Mouse (Mus musculus) heart, adult 2 months (tissue): ENCODE results near the gene Tspan12. TPM values are rescaled to one million over a fixed set of nuclear protein-coding genes. Genes with fewer than 3 reads are reported as not detected.

Source experiments
- DNase-seq, 2 experiments: peaks; one replicate each; pipeline ENCODE4 v3.0.0; 2021
- H3K27ac ChIP-seq: fragments of 200-600 bp; 2 replicates; pipeline ENCODE4 v1.8.1; 2022
- H3K27me3 ChIP-seq: fragments of 200-500 bp; 2 replicates; pipeline ENCODE4 v1.6.1; 2012; ENCODE audit warnings: mild to moderate bottlenecking, low read length, inconsistent platforms, mixed read lengths; ENCODE audit not compliant: control insufficient read depth, insufficient read depth
- H3K36me3 ChIP-seq: fragments of 200-500 bp; 2 replicates; pipeline ENCODE4 v1.6.1; 2012; ENCODE audit warnings: low read length, inconsistent platforms; ENCODE audit not compliant: control insufficient read depth, insufficient read depth
- H3K4me1 ChIP-seq: fragments of 200-500 bp; 2 replicates; pipeline ENCODE4 v1.6.1; 2011; ENCODE audit warnings: low read length; ENCODE audit not compliant: control insufficient read depth, insufficient read depth
- H3K4me3 ChIP-seq: fragments of 200-600 bp; 2 replicates; pipeline ENCODE4 v1.8.1; 2022
- H3K79me2 ChIP-seq: fragments of 200-500 bp; replicated peaks from 2 replicates; pipeline ENCODE4 v1.6.1; 2012; ENCODE audit warnings: mild to moderate bottlenecking, inconsistent platforms, low read length, moderate library complexity, mixed read lengths; ENCODE audit not compliant: control insufficient read depth, insufficient read depth
- H3K9ac ChIP-seq: fragments of 200-500 bp; 2 replicates; pipeline ENCODE4 v1.6.1; 2012; ENCODE audit warnings: low read depth, mild to moderate bottlenecking, control low read depth, inconsistent platforms, low read length, mixed read lengths
- CTCF ChIP-seq: fragments of 200-600 bp; IDR thresholded peaks from 2 replicates; pipeline ENCODE4 v1.8.1; 2022; ENCODE audit warnings: antibody characterized with exemption, mild to moderate bottlenecking, moderate library complexity
- EP300 ChIP-seq: fragments of 200-500 bp; IDR thresholded peaks from 2 replicates; pipeline ENCODE4 v1.6.1; 2011; ENCODE audit warnings: low read depth, low read length, control low read depth; ENCODE audit not compliant: insufficient read depth
- POLR2A ChIP-seq: fragments of 200-500 bp; IDR thresholded peaks from 2 replicates; pipeline ENCODE4 v1.6.1; 2011; ENCODE audit warnings: mild to moderate bottlenecking, low read depth, low read length, control low read depth; ENCODE audit not compliant: insufficient read depth
- WGBS: fragments of 180-500 bp; shearing (Covaris S2); methylation state at CpG from one replicate; pipeline ENCODE4 v1.1.7; 2018; 5-methylcytosine and 5-hydroxymethylcytosine counted together
- intact Hi-C: fragments of 180-260 bp; cut with DNase I; formaldehyde crosslinking; loops from one replicate; pipeline ENCODE4 v1.15.1; 2025
- polyA plus RNA-seq: library from polyadenylated mRNA; depleted of rRNA; stranded (reverse); fragments of >200 nt; gene quantifications from 2 replicates; pipeline ENCODE4 v1.2.3, GENCODE M21; 2012
- total RNA-seq, 2 experiments: library from RNA; stranded (reverse); gene quantifications; 2 replicates each; pipeline ENCODE4 v1.2.3; 2021

The Tspan12 gene
- total and polyA plus RNA-seq, 3 experiments, result 18.6 to 79.0 (median 65.3) TPM

DNA sequence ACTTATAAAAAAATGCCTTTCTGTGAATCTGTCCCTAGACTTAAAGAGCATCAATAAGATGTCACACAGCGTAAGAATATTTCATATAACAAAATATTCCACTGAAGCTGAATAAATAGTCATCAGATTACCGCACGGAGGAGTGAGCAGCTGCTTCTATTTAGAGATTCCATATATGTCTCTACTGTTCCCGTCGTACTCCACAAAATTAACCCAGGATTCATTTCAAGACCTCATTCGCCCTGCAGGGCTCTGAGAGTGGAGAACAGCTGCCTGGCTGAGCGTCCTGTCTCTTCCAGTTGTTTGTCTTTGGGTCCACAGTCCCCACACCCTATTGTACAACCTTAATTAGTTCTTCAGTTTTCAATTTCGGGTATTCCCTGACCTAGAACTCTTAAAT is 11.9 kb upstream of the Tspan12 start:
- H3K27me3 ChIP-seq, result no peaks in the 10 kb centered on the region
- no peaks in the 10 kb centered on the region for H3K4me1 ChIP-seq
- no peaks in the 10 kb centered on the region for H3K79me2 ChIP-seq
- H3K27ac ChIP-seq, result no peak overlapping the region
- intact Hi-C loops, result no loop called here
- 63% methylated on average over 8 of the region's 8 CpGs for WGBS
- no peak overlapping the region for H3K4me3 ChIP-seq
- TF ChIP-seq EP300 (no peak), POLR2A (no peak), CTCF (no peak)
- H3K36me3 ChIP-seq, result no peaks in the 10 kb centered on the region
- DNase-seq, result no peak
- no peak overlapping the region for H3K9ac ChIP-seq

DNA sequence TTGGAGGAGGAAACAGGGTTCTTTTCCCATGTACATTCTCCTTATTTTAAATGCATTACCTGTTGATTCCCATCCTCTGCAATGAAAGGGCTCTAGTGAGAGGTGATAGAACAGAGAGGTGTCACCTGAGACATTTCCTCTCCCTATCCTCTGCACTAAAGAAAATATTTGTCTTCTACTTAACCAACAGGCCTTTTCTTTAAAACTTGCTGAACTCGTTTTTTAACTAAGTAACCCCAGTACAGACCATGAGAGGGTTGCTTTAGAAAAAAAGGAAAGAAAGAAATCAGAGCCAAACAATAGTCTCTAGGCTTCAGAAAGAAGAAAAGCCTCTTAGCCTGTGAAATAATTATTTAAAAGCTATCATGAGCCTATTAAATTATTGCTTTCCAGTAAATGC is 11.2 kb upstream of the Tspan12 start:
- no peaks in the 10 kb centered on the region for H3K27me3 ChIP-seq
- no peaks in the 10 kb centered on the region for H3K36me3 ChIP-seq
- H3K4me1 ChIP-seq, result no peaks in the 10 kb centered on the region
- no peak overlapping the region for H3K27ac ChIP-seq
- no peak for TF ChIP-seq POLR2A
- TF ChIP-seq CTCF, result no peak
- TF ChIP-seq EP300, result no peak
- no peak overlapping the region for H3K9ac ChIP-seq
- no peak for DNase-seq
- H3K79me2 ChIP-seq, result no peaks in the 10 kb centered on the region
- intact Hi-C loops, result no loop called here
- H3K4me3 ChIP-seq, result no peak overlapping the region
- 39% methylated on average over 1 of the region's 1 CpGs for WGBS

DNA sequence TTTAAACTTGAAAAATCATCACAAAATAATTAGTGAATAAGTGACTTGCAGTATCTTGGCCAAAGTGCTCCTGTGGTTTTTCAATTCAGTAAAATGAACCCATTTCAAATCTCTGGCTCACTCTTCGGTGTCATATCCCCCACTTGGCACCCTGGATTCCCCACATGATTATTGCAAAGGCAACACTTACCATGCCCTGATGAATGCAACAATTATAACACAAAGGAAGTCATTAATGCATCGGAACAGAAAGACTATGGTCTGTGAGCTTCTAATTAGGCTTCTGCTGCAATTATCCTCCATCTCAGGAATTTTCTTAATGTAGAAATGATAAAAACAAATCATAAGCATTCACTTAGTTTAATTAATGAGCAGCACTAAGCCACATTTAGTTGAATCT is 9.0 kb upstream of the Tspan12 start:
- H3K9ac ChIP-seq, result no peak overlapping the region
- no peaks in the 10 kb centered on the region for H3K79me2 ChIP-seq
- H3K4me1 ChIP-seq, result no peaks in the 10 kb centered on the region
- no peak overlapping the region for H3K27ac ChIP-seq
- H3K36me3 ChIP-seq, result no peaks in the 10 kb centered on the region
- H3K27me3 ChIP-seq, result no peaks in the 10 kb centered on the region
- H3K4me3 ChIP-seq, result no peak overlapping the region
- no peak for DNase-seq
- 80% methylated on average over 2 of the region's 2 CpGs for WGBS
- intact Hi-C loops, result no loop called here
- TF ChIP-seq EP300 (no peak), CTCF (no peak), POLR2A (no peak)

DNA sequence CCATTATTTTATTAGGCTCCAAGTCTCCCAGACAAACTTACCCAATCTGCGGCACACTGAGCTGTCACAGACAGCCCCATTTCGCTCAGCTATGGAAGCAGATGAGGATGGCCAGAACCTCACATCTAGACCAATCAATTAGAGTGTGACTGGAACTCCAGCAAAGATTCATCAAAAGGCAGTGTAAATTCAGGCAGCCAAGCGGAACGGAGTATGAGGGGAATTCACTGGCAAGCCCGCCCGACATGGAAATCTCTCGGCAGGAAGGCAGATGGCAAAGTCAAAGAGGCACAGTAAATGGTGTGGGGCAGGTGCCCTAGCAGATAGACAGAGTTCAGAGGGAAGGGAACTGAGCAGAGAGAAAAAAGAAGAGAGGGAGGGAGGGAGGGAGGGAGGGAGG is 5.5 kb upstream of the Tspan12 start:
- H3K79me2 ChIP-seq, result no peaks in the 10 kb centered on the region
- H3K4me1 ChIP-seq, result peaks cover 3% of the 10 kb centered on the region; the same call in 1 of the 2 replicates
- H3K36me3 ChIP-seq, result no peaks in the 10 kb centered on the region
- 63% methylated on average over 7 of the region's 7 CpGs for WGBS
- no peak overlapping the region for H3K27ac ChIP-seq
- no peaks in the 10 kb centered on the region for H3K27me3 ChIP-seq
- intact Hi-C loops, result no loop called here
- no peak overlapping the region for H3K9ac ChIP-seq
- no peak overlapping the region for H3K4me3 ChIP-seq
- TF ChIP-seq POLR2A (no peak), CTCF (no peak), EP300 (no peak)
- no peak for DNase-seq

DNA sequence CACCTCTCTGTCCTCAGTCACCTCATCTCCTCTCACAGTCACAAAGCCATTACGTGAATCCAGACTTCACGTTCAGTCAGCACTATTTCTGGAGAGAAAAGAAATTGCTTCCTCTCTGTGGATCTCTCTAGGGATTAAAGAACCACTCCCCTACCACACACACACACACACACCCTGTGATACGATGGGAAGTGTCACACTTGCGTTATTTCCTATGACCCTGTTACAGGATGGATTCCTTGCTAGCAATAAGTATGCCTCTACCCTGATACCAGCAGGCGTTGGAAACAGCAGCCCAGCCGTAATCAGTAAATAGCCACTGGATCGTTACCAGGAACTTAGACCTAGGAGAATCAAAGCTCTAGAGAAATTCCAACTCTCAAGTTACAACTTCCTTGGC is 3.6 kb upstream of the Tspan12 start:
- Histone ChIP-seq H3K9ac (no peak overlapping the region), H3K4me3 (no peak overlapping the region), H3K27ac (0 out of 2 replicates have a peak overlapping the region, but pooled peaks have one; percentile 21), H3K79me2 (no peaks in the 10 kb centered on the region), H3K36me3 (no peaks in the 10 kb centered on the region), H3K27me3 (no peaks in the 10 kb centered on the region), H3K4me1 (peaks cover 3% of the 10 kb centered on the region; the same call in 1 of the 2 replicates)
- intact Hi-C loops, result no loop called here
- DNase-seq, result peak; percentile 23 to 33
- TF ChIP-seq EP300 (no peak), CTCF (no peak), POLR2A (no peak)
- WGBS, result 8% methylated on average over 7 of the region's 7 CpGs

DNA sequence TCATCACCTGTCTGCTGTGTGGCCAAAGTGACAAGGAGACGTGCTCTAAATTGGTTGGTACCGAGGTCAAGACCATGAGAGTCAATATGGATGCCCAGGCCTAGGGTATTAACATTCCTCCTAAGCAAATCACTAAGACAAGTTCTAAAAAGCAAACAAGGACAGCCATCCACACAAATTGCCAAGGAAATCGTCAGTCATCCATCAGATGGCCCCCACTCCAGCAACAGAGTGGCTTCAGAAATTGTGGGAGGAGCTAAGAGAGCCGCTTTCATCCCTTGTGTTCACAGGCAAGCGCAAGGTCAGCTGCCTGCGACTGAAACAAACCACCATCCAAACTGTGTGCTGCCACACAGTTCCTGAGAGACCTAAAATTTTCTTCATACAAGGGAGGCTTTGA is 1.0 kb upstream of the Tspan12 start:
- Histone ChIP-seq H3K4me3 (no peak overlapping the region), H3K36me3 (no peaks in the 10 kb centered on the region; the same call in 1 of the 2 replicates), H3K4me1 (peaks cover 3% of the 10 kb centered on the region; the same call in 1 of the 2 replicates), H3K79me2 (no peaks in the 10 kb centered on the region; the same call in 1 of the 2 replicates), H3K9ac (no peak overlapping the region), H3K27me3 (no peaks in the 10 kb centered on the region), H3K27ac (no peak overlapping the region)
- DNase-seq, result no peak
- intact Hi-C loops, result loop anchor here (5.0 kb wide), 1 partner anchor 94 kb away; the partner anchor contains the start of gene Ing3
- TF ChIP-seq POLR2A (no peak), CTCF (no peak), EP300 (no peak)
- 77% methylated on average over 6 of the region's 6 CpGs for WGBS
